Mouse (Mus musculus) CD8-positive naive resting alpha-beta T cell, adult 2 months (primary cell): ENCODE results near the gene Ppara.

Experiments used
- DNase-seq, 2 experiments: peaks; one replicate each; pipeline ENCODE4 v3.0.0; 2022; ENCODE audit warnings: low read depth in 2 of 2, low spot score in 2 of 2

Ppara gene

DNA sequence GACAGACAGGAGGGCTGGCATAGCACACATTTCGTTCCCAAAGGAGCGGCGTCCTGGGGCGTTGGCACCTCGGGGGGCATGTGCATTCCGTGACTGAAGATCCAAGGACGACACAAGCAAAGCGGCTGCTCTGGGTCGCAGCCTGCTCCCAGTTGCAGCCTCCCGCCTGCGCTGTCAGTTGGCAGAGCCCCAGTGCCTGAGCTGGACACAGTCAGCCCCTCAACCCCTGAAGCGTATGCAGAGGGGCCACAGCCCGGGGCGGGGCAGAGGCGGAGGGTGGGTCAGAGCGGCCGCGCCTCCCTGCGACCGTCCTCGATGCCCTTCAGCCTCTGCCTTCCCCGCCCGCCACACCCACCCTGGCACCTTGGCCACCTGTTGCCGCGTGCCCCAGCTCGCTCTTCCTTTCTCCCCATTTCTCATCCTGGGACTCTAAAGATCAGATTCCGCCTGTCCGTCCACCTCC, at the start of gene Ppara:
TSS of gene Ppara (plus strand) at position 413 of the 463 bp plus-strand sequence.
- DNase-seq = no peak

DNA sequence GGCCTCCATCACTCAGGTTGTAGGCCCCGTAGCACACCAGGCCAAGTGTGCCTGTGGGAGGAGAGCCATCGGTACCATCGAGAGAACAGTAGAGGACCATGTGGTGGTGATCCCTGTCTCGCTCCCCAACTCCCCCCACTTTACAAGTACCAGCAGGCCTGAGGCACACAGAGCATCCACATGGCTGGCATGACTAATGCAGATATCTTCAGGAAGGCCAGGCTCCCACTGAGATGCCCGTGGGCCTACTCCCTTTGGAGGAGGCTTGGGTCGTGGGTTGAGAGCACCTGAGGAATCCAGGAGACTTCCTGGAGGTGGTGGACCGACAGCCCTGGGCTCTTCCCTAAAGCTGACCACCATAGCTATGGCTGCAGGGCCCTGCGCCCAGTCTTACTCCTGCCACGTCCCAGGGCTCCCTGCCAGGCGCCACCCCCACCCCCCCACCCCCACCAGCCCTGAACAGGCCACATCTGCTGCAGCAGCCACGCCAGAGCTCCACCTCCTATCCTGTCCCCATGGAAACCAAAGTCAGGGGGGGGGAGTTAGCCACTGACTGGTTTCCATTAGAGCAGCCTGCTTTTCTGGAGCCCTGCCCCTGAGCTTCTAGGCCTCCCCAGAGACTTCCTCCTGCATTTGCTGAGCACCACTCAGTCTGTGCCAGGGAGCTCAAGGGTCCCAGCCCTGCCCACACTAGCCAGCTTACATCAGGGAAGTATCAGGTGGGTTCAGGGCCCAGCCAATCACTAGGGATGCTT, 48.0 kb upstream of the Ppara start:
- DNase-seq = no peak

DNA sequence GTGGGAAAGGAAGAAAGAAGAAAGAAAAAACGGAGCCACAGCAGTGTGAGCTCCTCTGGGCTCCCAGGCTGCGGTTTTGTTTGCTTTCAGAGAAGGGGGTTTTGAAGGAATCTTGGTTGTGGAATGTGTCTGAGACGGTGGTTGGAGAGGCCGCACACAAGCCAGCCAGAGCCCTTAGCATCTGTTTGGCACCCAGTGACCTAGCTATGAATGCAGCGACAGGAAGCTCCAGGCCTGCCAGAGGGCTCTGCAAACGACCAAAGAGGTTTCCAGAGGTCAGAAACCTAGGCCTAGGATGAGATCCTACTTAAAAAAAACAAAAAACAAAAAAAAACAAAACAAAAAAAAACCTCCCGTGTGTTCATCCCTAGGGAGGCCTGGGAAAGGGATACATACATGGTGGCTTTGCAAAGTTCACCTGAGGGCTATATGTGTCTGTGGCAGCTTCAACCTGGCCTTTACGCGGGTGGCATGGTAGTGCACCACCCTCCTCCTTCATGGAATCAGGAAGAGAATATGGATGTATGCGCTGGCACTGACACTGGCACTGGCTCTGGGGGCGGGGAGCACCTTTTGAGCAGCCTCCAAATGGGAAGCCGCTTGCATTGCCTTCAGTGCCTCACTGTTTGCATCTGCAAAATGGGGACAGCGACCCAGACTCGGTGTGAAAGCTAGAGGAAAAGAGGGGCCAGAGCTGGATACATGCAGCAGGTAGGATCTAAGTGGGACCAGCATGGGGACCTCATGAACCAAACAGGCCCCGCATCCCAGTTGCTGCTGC, 47.0 kb upstream of the Ppara start:
- no peak for DNase-seq

DNA sequence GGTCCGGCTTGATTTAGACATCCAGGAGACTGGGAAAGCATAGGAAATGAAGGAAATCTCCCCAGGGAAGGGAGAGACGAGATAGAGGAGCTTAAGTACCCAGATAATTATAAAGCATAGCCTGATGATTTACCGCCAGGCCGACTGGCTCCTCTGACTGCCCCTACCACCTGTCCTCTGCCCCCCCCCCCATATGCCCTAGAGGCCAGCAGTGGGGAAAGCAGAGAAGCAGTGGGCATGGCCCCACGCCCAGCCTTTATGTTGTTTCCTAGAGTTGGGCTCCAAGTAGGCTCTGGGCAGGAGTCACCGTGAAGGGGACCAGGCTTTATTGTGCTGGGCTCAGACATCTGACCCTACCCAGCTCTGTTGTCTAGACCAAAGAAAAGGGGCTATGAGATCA, 46.0 kb upstream of the Ppara start:
- no peak for DNase-seq

DNA sequence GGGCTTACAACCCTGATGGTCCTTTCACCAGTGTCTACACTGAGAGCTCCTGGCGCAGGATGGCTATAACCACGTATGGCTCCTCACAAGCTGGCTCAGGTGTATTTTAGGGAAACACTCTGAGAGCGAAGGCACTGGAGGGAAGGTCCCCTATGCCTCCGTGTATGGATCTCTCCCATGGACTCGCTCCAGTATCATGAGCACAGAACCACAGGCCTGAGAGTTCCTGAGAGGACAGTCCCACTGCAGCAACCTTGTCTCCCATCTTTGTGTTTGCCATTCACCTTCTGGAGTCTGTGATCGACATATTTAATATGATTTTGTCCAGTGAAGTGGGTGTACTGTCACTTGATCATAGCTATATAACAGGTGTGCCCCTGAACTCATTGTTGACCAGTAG, 45.3 kb upstream of the Ppara start:
- no peak for DNase-seq

DNA sequence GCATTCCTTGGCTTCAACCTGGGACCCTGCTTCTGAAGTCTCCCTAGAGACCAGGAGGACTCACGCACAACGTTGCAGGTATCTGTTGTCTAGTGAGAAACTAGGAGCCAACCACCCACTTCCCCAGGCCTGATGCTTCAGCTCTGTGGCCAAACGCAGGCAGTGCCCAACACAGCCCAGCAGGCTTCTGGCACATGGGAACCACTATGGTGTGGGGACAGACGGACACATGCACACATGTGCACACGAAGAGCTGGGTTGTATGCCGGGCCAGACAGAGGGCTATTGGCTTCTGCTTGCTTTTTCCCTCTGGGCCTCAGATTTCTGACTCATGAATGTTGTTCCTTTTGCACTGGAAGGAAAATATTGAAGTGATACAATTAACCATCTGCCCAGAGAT, 44.7 kb upstream of the Ppara start:
- DNase-seq = no peak

DNA sequence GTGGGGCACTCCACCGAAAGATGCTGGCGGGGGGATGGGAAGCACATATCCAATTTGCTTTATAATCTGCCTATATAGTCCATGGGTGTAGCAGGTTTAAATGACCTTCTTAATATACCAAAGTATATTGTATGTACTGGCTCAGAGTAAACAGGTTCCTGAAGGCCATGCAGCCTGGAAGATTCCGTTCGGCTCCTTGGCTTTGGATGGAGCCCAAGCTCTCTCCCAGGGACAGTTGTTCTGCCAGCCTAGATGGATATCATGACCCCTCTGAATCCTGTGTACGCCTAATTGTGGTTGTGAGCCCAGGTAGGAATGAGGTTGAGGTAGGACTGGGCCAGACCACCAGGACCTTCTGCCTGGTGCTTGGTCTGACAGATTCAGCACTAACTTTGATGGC, 43.9 kb upstream of the Ppara start:
- no peak for DNase-seq

DNA sequence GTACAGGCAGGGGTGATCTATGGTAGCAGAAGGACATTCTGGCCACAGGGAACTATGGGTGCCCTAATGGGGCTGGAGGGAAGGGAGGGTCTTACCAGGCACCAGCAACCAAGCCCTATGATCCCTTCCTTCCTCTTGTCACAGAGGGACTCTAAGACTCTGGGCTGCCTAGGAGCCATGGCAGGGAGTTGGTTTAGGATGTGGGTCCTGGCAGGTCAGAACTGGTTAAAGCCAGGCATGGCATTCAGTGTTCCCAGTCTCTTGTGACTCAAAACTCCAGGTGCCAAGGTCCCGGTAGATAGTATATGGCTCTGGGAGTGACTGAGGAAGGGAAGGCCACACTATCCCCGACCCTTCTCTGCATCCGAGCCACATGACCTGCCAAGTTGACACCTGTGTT, 41.7 kb upstream of the Ppara start:
- no peak for DNase-seq

DNA sequence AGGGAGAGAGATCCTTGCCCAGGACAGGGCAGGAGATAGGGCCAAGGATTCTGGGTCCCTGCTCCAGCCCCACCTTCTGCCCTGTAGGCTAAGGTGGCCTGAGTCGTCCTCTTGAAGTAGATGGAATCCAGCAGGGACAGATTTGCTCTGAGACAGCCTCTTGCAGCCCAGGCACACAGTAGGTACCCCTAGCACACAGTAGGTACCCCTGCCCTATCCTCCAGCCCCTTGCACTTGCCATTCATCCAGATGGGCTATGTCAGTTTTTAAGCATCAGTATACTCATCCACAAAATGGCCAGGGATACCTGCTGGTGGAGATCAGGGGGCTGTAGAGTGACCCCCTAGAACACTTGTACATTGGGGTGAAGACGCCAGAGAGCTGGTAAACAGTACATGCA, 41.0 kb upstream of the Ppara start:
- DNase-seq = no peak

DNA sequence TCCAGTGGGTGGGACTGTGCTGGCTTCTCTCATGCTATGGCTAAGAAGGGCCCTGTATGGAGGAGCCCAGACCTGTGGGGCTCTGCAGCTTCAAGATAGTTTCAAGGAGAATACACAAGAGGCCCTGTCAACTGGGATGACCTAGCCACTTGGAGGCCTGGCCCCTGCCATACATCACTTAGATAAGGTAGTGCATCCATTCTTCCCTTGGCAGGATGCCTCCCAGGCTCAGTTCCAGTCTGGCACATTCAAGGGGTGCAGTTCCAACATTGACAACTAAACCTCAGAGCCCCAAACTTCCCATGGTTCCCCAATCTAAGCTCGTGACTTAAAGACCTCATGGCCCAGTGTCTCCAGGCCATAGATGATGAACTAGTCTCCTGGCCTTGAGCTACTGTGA, 40.4 kb upstream of the Ppara start:
- DNase-seq = no peak

DNA sequence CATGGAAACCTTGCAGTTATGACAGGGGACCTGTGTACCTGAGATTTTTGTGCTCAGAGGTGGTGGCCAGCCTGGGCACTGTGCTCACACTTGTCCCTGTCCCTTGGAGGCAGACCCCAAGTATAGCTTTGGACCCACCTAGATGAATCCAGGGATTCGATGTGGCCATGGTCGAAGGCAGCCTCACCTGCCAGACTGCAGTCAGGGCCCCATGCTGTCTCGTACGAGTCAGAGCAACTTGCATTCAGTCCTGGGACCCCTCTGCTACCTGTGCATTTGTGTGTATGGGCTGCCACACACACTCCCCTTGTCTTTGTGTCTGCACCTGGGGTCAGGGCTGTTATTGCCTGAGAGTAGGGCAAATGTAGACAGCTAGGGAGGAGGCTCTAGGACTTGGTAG, 39.5 kb upstream of the Ppara start:
- no peak for DNase-seq

DNA sequence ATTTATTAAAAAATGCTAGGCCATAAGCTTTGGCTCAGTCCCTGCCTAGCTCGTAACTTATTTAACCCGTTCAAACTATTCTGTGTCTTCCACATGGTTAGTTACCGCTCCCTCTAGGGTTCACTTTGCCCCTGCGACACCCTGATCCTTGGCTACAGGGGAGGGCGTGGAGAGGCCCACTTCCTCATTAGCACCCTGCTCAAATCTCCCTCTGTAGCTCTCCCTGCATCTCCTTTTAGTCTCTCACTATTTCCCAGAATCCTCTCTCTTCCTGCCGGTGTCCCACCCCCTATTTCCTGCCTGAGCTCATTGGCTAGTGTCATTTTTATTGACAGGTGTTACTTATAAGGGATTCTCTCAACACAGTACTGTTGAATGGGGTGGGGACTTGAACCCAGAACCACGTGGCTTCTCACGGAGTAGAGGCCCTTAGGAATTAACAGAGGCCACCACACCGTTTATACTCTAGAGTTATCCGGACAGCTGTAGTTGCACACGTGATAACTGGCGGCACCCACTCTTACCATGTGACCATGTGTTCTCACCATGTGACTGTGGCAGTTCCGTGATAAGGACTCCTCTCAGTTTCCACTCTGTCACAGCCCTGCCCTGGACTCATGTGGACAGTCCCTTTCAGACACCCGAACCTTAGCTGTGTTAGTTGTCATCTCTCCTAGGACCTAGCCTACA, 36.3 kb upstream of the Ppara start:
- no peak for DNase-seq

DNA sequence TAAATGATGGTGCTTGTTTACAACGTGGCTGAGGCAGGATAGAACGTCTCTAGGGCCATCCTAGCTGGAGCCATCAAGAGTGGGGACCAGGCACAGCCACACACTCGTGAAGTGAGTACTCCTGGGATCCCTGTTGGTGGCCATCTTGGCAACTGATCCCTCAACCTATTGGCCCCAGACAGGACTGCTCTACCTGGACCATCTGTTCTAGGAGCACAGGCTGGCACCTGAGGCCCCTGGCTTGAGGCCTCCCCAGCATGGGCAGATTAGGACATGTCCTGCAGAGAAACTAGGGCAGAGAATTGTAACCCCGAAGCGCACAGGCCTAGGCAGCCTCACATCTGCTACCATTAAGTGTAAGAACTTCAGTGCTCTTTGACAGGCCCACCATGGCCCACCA, 35.3 kb upstream of the Ppara start:
- DNase-seq = no peak

DNA sequence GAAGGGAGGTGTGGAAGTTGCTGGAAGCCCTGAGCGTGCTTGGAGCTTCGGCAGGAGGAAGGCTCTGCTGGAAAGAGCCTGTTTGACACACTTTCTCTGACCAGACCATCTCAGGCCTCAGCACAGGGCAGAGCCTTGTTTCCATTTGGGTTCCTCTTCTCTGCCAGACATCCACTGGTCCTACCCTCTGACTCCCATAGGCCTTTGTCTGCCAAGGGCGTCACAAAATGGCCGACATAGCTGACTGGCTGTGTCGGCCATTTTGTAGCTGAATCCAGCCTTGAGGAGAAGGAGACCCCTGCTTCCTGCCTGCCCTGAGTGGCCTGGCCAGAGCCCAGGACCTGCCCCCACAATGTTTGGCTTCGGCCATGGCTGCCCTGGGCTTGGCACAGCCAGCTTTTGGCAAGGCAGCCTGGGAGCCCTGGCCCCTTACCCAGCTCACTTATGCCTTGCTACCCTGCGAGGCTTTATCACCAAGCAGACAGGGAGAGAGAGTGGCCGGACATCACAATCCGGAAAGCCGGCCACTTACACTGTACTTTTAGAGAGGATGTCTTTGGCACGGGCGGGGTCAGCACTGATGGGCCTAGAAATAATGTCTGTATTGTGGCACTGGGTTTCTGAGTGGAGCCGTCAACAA, 34.8 kb upstream of the Ppara start:
- DNase-seq = no peak

DNA sequence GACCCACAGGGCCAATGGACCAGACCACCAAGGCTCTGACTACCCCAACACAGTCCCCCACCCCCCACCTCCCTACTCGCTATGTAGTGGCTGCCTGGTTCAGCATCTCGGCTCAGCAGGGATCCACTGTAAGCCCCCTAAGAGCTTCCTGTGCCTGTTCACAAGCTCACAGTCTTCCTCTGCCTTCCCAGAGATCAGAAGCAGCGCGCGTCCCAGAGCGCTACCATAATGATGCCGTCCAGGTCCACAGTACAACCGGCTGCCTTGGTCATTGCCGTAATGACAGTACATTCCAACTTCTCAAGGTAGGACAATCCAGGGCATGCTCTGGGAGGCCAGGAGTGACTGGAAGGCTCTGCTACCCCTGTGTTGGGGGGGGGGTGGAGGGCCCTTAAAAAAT, 34.1 kb upstream of the Ppara start:
- no peak for DNase-seq

DNA sequence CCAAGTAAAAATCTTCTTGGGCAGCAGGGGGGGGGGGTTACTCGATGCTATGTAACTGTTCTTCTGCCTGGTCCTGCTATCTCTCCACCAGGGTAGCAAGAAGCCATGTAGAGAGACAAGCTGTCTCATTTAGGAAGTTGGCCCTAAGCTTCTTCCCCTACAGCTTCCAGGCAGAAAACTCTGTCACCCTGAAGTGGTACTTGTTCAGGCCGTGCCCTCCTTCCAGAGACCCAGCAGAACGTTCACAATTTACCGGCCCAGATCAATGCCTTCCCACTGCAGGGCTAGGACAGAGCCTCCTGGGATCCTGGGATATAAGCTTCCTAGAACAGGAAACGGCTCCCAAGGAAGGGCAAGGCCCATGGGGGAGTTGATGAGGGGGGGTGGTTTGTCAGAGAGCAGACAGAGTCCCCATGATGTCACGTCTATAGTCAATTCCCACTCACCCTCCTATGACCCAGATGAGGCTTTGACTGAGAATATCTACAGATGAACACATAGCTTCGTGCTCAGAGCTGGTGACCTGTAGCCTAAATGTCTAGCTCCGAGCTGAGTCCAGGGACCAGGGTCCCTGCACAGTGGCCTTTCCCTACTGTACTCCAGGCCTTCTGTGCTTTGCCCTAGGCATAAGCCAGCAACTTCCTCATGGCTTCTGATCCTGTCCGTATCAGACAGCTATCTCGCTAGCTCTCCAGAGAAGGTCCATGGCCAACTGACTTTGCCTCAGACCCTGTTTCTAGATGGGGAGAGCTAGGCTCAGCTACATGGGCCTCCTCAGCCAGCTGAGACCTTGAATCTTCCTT, 33.5 kb upstream of the Ppara start:
- no peak for DNase-seq

DNA sequence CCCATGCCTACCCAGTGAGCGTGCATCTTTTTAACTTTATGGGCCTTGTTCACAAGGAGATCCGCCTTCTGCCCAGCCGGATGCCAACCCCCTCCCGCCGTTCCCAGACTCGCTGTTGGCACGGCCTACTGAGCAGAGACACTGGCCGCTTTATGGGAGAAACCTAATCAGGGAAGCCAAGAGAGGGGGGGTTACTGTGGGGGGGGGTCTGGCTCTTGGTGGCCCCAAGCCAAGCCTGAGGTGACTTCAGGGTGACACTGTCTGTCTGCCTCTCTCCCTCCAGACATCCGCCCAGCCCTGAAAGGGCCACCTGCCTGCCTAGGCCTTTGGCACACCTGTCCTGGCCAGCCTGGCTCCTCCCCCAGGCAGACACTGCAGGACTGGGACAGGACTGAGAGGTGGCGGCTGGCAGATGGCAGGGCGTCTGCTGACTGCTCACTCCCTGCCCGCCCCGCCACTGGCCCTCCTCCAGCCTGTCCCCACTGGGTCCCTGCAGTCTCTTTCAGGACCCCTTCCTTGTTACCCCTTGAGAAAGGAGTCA, 32.3 kb upstream of the Ppara start:
- DNase-seq = no peak

DNA sequence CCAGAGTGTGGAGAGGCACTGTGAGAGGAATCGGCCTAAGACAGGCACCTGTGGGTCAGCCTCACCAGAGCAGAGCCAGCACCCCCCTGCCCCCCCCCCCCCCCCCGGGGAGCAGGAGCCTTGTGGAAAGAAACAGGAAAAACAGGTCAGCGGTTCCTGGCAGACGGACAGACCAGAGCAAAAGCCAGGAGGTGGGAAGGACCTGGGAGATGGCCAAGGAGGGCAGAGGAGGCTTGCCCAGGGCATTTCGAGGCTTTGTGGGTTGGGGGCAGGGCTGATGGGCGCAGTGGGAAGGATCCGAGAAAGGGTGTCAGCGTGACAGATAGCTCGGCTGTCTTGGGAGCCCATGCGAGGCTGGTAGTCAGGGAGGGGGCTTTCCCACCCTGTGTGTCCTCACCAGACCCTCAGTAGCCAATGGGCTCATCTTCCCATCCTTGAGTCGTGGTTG, 31.6 kb upstream of the Ppara start:
- no peak for DNase-seq

DNA sequence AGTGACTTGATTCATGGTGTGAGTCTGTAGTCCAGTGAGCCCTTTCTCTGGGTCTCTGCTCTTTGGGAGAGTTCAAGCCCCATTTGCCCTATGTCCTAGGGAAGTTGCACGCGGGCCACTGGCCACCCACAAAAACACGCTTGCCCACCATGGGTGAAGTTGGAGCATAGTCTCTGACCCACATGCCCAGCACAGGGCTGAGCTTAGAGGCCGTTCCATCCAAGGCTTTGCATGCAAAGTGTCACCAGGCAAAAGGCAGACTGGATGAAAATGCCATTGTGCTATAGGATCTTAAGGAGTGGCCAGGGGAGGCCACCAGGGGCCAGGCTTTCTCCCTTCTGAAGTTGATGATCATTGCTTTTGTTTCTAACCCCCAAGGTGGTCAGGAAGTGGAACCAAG, 30.9 kb upstream of the Ppara start:
- DNase-seq = no peak

DNA sequence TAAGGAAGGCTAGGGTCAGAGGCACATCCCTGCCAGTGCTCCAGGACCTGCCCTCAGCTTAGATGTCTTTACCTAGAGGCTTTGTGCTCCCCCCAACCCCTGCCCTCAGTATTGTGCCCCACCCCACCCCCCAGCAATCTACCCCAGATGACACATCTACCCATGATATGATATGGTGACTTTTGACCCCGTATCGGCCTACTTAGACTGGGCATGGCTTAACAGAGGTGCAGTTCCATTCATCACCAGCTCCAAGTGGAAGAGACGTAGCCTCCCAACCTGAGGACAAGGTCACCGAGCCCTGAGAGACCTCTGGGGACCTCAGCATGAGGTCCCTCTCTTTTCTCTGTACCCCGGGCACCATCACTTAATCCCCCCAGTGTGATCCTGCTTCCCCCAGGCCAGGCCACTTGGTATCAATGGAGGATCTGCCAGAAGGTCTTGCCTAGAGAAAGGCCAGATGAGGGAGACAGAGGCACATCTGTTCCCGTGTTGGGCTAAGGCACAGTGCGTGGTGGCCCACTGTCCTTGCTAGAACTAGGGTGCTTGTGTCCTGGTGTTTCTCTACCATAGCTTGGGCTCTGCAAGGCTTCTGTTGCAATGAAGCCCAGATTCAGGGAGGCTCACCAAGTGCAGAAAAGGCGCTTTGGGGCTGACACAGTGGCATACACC, 30.3 kb upstream of the Ppara start:
- DNase-seq = no peak
